Mouse (Mus musculus) lung, postnatal 10 days (tissue): ENCODE results near the gene Foxn2.
A peak's percentile ranks its signal among the peaks of the same experiment; 100 is the strongest.
"Not testable (repeated sequence)": the region's sequence is repeated elsewhere in the genome, so short reads cannot be mapped to it uniquely, and the experiment has no call there.

Experiments
- DNase-seq: peaks from one replicate; pipeline ENCODE4 v3.0.0; 2021

Foxn2 gene

DNA sequence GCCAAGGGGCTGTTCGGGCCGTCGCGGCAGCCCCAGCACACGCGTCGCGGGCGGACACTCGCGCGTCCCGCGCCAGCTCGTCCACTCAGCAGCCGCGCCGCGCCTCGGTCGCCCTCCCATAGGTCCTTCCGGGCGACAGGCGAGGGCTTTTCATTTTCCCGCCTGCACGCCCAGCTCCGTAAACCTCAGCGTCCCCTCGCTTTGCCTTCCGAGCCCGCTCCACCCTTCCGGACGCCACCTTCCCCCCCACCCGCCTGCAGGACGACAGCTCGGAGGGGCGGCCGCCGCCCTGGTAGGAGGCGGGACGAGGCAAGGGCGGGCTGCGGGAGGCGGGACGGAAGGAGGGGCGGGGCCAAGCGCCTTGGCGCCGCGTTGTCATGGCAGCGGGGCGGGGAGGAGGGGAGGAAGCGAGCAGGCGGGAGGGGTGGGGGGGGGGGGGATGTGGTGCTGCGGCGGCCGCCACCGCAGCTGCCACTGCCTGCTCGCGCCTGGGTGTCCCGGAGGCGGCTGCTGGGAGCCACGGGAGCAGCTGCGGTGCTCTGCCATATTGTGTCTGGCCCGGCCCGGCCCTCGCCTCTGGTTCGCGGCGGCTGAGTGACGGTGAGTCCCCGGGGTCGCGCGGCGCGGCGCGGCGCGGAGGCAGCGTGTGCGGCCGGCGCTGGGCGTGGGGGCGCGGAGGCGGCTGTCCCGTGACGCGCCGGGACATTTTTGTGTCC lies at the start of gene Foxn2:
Foxn2 (plus strand) TSS at position 427 of the 716 bp plus-strand sequence.
- peak; percentile 97 for DNase-seq

- no peak for DNase-seq
These were observed 43.0 kb upstream of the Foxn2 start for GRCm38 (mm10) chr17:88397501-88397900.

GRCm38 (mm10) chr17:88398090-88398489 lies 42.4 kb upstream of the Foxn2 start:
- DNase-seq: no peak

DNA sequence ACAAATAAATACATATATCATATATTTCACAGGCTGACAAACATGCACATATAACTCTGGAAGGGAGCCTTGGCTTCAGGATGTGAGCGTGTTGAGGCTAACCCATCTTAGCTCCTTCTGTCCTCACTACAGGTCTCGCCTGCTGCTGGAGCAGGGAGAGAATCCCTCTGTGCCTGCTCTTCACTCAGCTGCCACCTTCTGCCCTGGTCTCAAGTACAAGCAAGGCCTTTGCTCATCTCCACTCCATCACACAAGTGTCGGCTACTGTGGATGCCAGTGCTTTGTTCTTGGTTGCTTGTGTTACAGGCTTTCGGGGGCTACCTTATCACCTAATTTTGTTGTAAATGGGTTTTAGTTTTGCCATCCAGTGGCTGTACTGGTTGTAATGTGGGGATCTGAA lies 41.7 kb upstream of the Foxn2 start:
- DNase-seq: no peak

DNA sequence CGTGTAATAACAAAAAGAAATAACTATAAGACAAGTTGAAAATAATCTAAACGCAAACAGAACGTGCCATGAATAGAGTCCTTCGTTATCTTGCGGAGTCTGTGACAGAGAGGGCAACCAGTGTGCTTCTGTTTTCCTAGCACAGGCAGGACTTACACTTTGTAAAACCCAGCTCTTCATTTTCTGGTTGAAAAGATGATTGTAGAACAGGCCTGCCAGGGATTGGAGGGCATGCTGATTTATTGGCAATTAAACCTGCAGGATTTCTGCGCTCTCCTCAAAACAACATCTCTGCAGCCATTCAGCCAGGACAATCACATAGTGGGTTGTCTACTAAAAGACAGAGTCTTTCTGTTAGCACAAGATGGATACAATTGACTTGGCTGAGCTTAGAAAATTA lies 40.4 kb upstream of the Foxn2 start:
- no peak for DNase-seq

- no peak for DNase-seq
These were observed 39.6 kb upstream of the Foxn2 start for GRCm38 (mm10) chr17:88400702-88401475.

DNA sequence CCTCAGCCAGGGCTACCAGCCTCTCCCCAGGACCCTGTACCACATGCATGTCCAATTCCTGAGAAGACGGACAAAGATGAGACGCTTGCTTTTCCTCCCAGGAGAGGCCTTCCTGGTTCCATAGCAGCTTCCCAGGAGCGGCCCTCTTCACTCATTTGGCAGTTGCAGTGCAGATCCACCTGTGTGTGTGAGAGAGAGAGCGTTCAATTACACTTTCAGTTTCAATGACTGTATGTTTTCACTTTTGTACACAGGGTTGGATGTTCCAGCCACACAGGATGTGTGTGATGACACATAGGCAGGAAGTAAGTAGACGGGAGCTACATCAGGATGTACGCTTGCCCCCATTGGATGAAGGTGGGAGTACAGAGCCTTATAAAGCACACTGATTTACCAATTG lies 37.2 kb upstream of the Foxn2 start:
- DNase-seq: peak; percentile 14

DNA sequence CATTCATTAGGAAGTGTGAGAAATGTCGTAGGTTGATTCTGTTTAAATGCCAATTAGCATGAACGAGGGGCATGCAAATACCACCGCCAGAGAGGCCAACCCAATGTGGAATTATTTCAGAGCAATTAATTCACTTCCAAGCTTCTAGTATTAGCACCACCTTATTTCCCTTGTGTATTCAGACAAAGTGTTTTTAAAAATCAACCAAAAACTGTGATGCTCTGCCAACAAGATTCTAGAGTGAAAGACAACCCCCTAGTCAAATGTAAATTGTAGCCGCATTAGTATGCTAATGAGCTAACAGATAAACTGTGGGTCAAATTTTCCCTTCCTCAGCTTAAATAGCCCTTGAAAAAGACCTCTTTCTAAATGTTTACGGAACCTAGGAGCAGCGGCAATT lies 36.0 kb upstream of the Foxn2 start:
- DNase-seq: no peak

- no peak for DNase-seq
These were observed 35.4 kb upstream of the Foxn2 start for GRCm38 (mm10) chr17:88405076-88405475.

GRCm38 (mm10) chr17:88409706-88410105 lies 30.8 kb upstream of the Foxn2 start:
- no peak for DNase-seq

GRCm38 (mm10) chr17:88413155-88413836 lies 27.2 kb upstream of the Foxn2 start:
- no peak for DNase-seq

DNA sequence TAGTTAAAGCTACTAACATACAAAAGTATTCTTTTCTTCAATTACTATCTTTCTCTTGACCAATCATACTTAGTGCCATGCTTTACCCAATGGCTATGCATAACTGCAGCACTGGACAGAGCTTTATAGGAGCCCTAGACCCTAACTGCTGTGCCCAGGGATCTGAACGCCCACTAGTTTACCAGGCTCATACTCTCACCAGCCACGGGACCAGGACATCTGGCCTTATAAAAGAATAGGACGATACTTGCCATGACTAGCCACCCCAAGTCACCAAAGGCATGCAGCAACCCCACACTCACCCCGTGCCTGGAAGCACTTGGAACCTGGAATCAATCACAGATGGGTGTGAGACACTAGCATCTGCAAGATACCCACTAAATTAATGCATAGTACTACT lies 20.1 kb upstream of the Foxn2 start:
- no peak for DNase-seq

DNA sequence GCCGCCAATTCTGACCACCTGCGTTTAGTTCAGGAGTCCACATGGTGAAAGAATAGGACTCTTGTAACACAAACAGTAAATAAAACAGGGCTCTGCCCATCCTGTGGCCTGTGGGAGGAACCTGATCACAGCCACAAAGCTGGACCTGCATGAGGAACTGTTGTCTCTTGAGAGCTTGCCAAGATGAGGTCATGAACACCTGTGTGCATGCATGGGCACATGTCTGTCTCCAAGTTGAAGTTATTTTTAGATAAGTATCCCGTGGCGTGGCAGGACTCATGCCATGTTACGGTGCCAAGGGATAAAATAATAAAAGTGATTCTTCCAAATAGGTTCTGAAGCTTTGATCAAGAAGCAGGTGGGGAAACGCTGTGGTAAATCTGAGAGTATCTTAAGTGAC lies 19.3 kb upstream of the Foxn2 start:
- no peak for DNase-seq

DNA sequence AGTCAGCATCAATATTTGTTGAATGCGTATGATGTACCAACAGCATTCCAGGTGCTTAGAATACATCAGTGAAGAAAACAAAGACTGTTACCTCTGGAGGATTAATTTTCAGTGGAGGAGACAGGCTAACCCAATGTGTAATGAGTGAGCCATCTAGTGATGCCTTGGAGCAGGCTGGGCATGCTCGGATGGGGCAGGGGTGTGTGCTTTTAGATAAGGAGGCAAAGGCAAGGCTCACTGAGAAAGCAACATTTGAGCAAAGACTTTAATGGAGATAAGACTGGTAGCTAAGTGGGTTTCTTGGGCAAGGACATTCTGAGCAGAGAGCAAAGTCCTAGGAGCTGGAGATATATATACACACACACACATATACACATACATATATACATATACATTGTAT lies 9.8 kb upstream of the Foxn2 start:
- no peak for DNase-seq

GRCm38 (mm10) chr17:88431486-88431885 lies 9.0 kb upstream of the Foxn2 start:
- DNase-seq: no peak

DNA sequence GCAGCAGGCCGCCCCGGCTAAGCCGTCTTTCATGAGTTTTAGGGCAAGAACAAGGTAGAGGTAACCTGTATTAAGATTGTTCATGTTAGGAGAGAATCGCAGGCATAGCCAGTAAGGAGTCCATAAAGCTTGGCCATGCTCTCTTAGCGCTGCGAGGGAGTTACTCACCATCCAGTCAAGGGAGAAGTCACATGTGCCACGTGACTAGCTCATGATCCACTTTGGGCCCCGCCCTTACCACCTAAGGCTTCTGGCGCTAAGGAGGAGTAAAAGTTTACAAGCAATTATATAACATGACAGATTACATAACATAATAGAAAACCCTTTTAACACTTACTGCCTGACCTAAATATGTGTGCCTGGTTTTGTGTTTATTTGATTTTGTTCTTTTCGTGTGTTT lies 8.5 kb upstream of the Foxn2 start:
- no peak for DNase-seq

- DNase-seq: no peak
These were observed 5.2 kb upstream of the Foxn2 start for GRCm38 (mm10) chr17:88435322-88435721.

DNA sequence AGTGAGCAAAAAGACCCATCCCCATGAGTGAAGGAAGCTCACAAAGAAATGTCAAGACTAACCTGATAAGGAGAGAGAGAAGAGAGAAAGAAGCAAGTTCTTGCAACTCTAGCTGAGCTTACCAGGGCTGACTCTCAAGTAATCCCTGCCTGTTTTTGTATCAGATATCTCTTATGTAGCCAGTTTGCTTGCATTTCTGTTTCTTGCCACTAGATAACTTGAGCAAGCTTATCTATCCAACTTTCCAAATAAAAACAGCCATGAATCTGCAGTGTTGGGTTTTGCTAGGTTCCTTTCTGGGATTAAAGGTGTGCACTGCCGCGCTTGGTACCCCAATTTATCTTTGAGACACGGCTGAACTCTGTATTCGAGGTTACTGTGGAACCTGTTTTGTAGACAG lies 4.2 kb upstream of the Foxn2 start:
- no peak for DNase-seq

- not testable (repeated sequence) for DNase-seq
These were observed 3.8 kb upstream of the Foxn2 start for GRCm38 (mm10) chr17:88436749-88437148.

GRCm38 (mm10) chr17:88437391-88437790 lies 3.1 kb upstream of the Foxn2 start:
- no peak for DNase-seq

GRCm38 (mm10) chr17:88439536-88440050 lies 918 bp upstream of the Foxn2 start:
- DNase-seq: peak; percentile 14

GRCm38 (mm10) chr17:88441001-88441431 lies 505 bp downstream of the Foxn2 start:
- peak; percentile 61 for DNase-seq

DNA sequence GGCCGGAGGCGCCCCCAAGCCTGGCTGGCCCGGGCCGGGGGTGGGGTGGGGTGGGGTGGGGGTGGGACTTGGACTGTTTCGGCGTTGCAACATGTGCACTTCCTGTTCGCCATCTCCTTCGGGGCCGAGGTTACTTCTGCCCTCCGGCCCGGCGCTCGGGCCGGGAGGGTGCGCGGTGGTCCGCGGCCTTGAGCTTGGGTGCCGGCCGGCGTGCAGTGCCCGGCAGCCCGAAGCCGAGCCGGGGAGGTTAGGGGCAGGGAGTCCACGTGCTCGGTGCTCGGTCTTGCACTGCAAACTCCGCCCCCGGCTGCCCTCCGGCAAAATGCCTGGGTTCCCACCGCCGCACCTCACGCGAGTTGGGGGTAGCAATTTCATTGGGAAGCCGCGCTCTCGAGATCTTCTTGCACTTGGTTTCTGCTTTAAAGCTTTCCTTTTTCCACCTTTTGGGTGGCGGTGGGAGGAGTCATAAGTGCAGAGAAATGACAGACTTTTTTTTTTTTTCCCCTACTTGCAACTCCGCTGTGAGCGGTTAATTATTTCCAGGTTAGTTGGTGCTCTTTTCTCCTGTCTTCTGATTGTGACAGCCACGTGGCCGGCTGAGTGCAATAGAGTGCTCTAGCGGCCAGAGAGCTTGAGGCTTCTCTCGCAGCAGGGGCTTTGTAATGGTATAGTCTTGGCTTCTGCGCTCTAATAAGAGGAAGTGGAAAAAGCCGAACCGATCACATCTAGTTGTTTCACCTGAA lies 1.1 kb downstream of the Foxn2 start:
- peak; percentile 70 for DNase-seq
